Mouse (Mus musculus) heart, embryonic 14.5 days (tissue): ENCODE data around the gene Gpr3. TPM values are rescaled to one million over a fixed set of nuclear protein-coding genes. Genes with fewer than 3 reads are reported as not detected.

Experiments used
- ATAC-seq: fragments of 200-750 bp; cut with Nextera tagmentation; 2 replicates; pipeline ENCODE4 v1.8.0; 2017; ENCODE audit warnings: low read depth, moderate TSS enrichment; ENCODE audit not compliant: insufficient number of reproducible peaks, insufficient read depth, low FRiP score
- H3K27ac ChIP-seq, 2 experiments: fragments of 200-500 bp in 1 of 2; fragments of 300-500 bp in 1 of 2; sonication (generic) in 1 of 2; replicated peaks in 1 of 2; 2 replicates each; pipeline ENCODE4 v1.5.1; 2012 to 2014; ENCODE audit warnings: low read depth in 2 of 2, low read length in 2 of 2, control low read depth in 1 of 2, mild to moderate bottlenecking in 1 of 2, mixed read lengths in 1 of 2; ENCODE audit not compliant: control insufficient read depth in 1 of 2, insufficient read depth in 1 of 2
- H3K27me3 ChIP-seq: fragments of 300-500 bp; sonication (generic); 2 replicates; pipeline ENCODE4 v1.6.1; 2014; ENCODE audit warnings: mild to moderate bottlenecking, low read length, control low read depth; ENCODE audit not compliant: control insufficient read depth, insufficient read depth
- H3K36me3 ChIP-seq: fragments of 300-500 bp; sonication (generic); 2 replicates; pipeline ENCODE4 v1.6.1; 2014; ENCODE audit warnings: mild to moderate bottlenecking, control low read depth, low read length, mixed read lengths; ENCODE audit not compliant: control insufficient read depth, insufficient read depth
- H3K4me1 ChIP-seq, 2 experiments: fragments of 200-500 bp in 1 of 2; fragments of 300-500 bp in 1 of 2; sonication (generic) in 1 of 2; 2 replicates each; pipeline ENCODE4 v1.6.1; 2012 to 2014; ENCODE audit warnings: low read length in 2 of 2, control low read depth in 1 of 2, mixed read lengths in 1 of 2; ENCODE audit not compliant: control insufficient read depth in 2 of 2, insufficient read depth in 2 of 2
- H3K4me2 ChIP-seq: fragments of 300-500 bp; sonication (generic); 2 replicates; pipeline ENCODE4 v1.6.1; 2014; ENCODE audit warnings: mild to moderate bottlenecking, low read length
- H3K4me3 ChIP-seq, 2 experiments: fragments of 200-500 bp in 1 of 2; fragments of 300-500 bp in 1 of 2; sonication (generic) in 1 of 2; 2 replicates each; pipeline ENCODE4 v1.5.1; 2012 to 2014; ENCODE audit warnings: low read length in 2 of 2, mild to moderate bottlenecking in 2 of 2, control low read depth in 1 of 2, low read depth in 1 of 2, moderate library complexity in 1 of 2; ENCODE audit not compliant: control insufficient read depth in 1 of 2, insufficient read depth in 1 of 2
- H3K9ac ChIP-seq: fragments of 300-500 bp; sonication (generic); 2 replicates; pipeline ENCODE4 v1.6.1; 2014; ENCODE audit warnings: mild to moderate bottlenecking, low read length
- H3K9me3 ChIP-seq: fragments of 300-500 bp; sonication (generic); 2 replicates; pipeline ENCODE4 v1.6.1; 2016; ENCODE audit warnings: low read length, control low read depth; ENCODE audit not compliant: control insufficient read depth
- WGBS: fragments of 180-500 bp; shearing (Covaris S2); extraction: QIAGEN DNeasy Blood & Tissue Kit; methylation state at CpG from one replicate; pipeline ENCODE4 v1.1.7; 2014; 5-methylcytosine and 5-hydroxymethylcytosine counted together
- polyA plus RNA-seq: library from polyadenylated mRNA; unstranded; fragments of >200 nt; fragmentation: Nextera tagmentation; extraction: Ambion mirVana; gene quantifications from 2 replicates; pipeline ENCODE4 v1.2.1, GENCODE M21; 2014

Gene Gpr3
- polyA plus RNA-seq, 1 experiment from 2014 or later: 0.58 TPM

- WGBS: 45% methylated on average over 4 of the region's 4 CpGs
- Histone ChIP-seq H3K27me3 (peaks cover 76% of the 10 kb centered on the region), H3K4me1 (peaks cover 11 to 14% of the 10 kb centered on the region in 2 experiments), H3K27ac (no peak overlapping the region), H3K4me3 (no peak overlapping the region), H3K4me2 (no peak overlapping the region), H3K9ac (no peak overlapping the region), H3K9me3 (no peaks in the 10 kb centered on the region), H3K36me3 (no peaks in the 10 kb centered on the region)
- no peak for ATAC-seq
These were observed 39.8 kb upstream of the Gpr3 start for GRCm38 (mm10) chr4:133252089-133252488.

DNA sequence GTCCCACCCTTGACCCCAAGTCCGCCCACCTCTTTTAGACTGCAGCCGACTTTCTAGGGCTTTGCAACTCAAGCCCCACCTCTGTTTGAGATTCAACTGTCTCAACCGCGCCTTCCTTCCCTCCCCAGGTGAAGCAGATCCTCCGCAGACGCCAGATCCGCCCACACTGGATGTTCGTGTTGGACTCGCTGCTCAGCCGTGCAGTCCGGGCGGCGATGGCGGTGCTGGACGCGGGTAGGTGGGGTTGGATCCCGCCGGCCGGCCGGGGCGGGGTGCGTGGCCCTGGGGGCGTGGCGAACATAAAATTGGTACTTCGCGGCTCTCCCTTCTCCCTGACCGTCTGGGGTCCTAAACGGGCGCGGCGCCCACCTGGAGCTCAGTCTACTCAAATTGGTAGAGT is 38.9 kb upstream of the Gpr3 start:
- Histone ChIP-seq H3K9ac (peak overlapping the region; percentile 62), H3K4me3 (peak overlapping the region; percentile 43 to 44), H3K4me2 (peak overlapping the region; percentile 77), H3K36me3 (no peaks in the 10 kb centered on the region), H3K27me3 (peaks cover 76% of the 10 kb centered on the region), H3K4me1 (peaks cover 11 to 14% of the 10 kb centered on the region in 2 experiments), H3K27ac (no peak overlapping the region), H3K9me3 (no peaks in the 10 kb centered on the region)
- no peak for ATAC-seq
- 2% methylated on average over 31 of the region's 31 CpGs for WGBS

GRCm38 (mm10) chr4:133250609-133251008 is 38.3 kb upstream of the Gpr3 start:
- no peak overlapping the region for H3K27ac ChIP-seq

DNA sequence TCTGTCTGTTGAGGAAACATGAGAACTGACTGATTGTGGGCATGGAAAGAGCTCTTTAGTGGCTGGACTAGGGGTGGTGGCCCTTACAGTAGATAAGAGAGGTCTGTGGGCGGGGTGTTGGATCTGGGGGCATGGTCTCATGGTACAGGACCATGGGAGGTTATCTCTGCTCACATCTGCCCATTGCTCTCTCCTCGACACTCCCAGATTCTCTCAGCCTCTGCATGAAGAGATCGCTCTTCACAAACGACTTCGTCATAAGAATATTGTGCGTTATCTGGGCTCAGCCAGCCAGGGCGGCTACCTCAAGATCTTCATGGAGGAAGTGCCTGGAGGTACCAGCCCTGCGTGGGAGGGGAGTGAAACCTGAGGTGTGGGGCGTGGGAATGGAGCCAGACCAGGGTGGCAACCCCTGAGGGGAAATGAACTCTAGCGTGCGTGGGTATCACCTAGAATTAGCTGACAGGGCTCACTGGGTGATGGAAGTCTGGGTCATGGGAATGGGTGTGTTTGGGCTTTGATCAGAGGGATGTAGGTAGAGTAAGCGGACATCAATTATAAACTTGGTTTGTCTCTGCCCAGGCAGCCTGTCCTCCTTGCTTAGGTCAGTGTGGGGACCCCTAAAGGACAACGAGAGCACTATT is 35.6 kb upstream of the Gpr3 start:
- H3K36me3 ChIP-seq: no peaks in the 10 kb centered on the region
- 55% methylated on average over 13 of the region's 13 CpGs for WGBS
- no peak for ATAC-seq
- no peak overlapping the region for H3K9ac ChIP-seq
- H3K4me1 ChIP-seq: peaks cover 14 to 19% of the 10 kb centered on the region in 2 experiments
- no peaks in the 10 kb centered on the region for H3K9me3 ChIP-seq
- H3K27ac ChIP-seq: no peak overlapping the region
- H3K4me3 ChIP-seq: no peak overlapping the region
- H3K4me2 ChIP-seq: no peak overlapping the region
- H3K27me3 ChIP-seq: peaks cover 78% of the 10 kb centered on the region

More at GRCm38 (mm10) chr4:133250609-133251008, 38.3 kb upstream of the Gpr3 start:
- peak overlapping the region; percentile 77 for H3K4me2 ChIP-seq
- no peaks in the 10 kb centered on the region for H3K36me3 ChIP-seq
- H3K9me3 ChIP-seq: no peaks in the 10 kb centered on the region
- H3K4me3 ChIP-seq: peak overlapping the region; percentile 43 to 44
- peak overlapping the region; percentile 62 for H3K9ac ChIP-seq
- H3K27me3 ChIP-seq: peaks cover 76% of the 10 kb centered on the region
- no peak for ATAC-seq
- WGBS: 2% methylated on average over 22 of the region's 22 CpGs
- H3K4me1 ChIP-seq: peaks cover 11 to 14% of the 10 kb centered on the region in 2 experiments

DNA sequence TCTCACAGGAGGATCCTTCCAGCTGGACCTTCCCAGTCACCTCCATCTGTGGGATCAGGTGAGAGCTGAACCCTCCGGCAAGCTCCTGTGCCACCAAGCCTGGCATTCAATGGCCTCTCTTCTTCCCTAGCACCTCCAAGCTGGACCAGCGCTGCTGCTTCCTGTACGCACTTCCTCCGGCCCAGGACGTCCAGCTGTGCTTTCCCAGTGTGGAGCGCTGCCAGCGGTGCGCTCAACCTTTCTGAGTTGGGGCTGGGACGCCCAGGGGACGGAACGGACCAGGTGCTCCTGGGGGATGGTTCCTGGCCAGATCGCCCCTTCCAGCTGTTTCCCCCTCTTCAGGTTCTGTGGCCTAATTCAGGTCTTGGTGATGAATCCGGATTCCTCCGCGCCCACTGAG is 34.7 kb upstream of the Gpr3 start:
- ATAC-seq: no peak
- Histone ChIP-seq H3K4me1 (peaks cover 16 to 19% of the 10 kb centered on the region in 2 experiments), H3K4me2 (0 out of 2 replicates have a peak overlapping the region, but pooled peaks have one; percentile 1), H3K27me3 (peaks cover 76% of the 10 kb centered on the region), H3K9ac (no peak overlapping the region), H3K27ac (no peak overlapping the region), H3K36me3 (no peaks in the 10 kb centered on the region), H3K9me3 (no peaks in the 10 kb centered on the region), H3K4me3 (no peak overlapping the region)
- WGBS: 21% methylated on average over 15 of the region's 15 CpGs

GRCm38 (mm10) chr4:133244289-133244688 is 32.0 kb upstream of the Gpr3 start:
- H3K4me1 ChIP-seq: peaks cover 5 to 13% of the 10 kb centered on the region in 2 experiments; a peak in 3 of 4 replicates
- no peak overlapping the region for H3K27ac ChIP-seq
- peaks cover 51% of the 10 kb centered on the region for H3K27me3 ChIP-seq
- no peak overlapping the region for H3K4me3 ChIP-seq
- no peak overlapping the region for H3K9ac ChIP-seq
- no peak for ATAC-seq
- H3K4me2 ChIP-seq: no peak overlapping the region
- no peaks in the 10 kb centered on the region for H3K36me3 ChIP-seq
- WGBS: 70% methylated on average over 1 of the region's 1 CpGs
- no peaks in the 10 kb centered on the region for H3K9me3 ChIP-seq

GRCm38 (mm10) chr4:133243538-133243937 is 31.2 kb upstream of the Gpr3 start:
- H3K9ac ChIP-seq: no peak overlapping the region
- H3K27me3 ChIP-seq: peaks cover 46% of the 10 kb centered on the region
- no peak for ATAC-seq
- no peaks in the 10 kb centered on the region for H3K9me3 ChIP-seq
- H3K36me3 ChIP-seq: no peaks in the 10 kb centered on the region
- peaks cover 5 to 13% of the 10 kb centered on the region in 2 experiments; a peak in 3 of 4 replicates for H3K4me1 ChIP-seq
- H3K4me3 ChIP-seq: no peak overlapping the region
- 33% methylated on average over 13 of the region's 13 CpGs for WGBS
- H3K4me2 ChIP-seq: no peak overlapping the region
- H3K27ac ChIP-seq: no peak overlapping the region

GRCm38 (mm10) chr4:133242710-133243109 is 30.4 kb upstream of the Gpr3 start:
- ATAC-seq: no peak
- no peaks in the 10 kb centered on the region for H3K36me3 ChIP-seq
- peaks cover 5 to 13% of the 10 kb centered on the region in 2 experiments; a peak in 3 of 4 replicates for H3K4me1 ChIP-seq
- H3K27me3 ChIP-seq: peaks cover 38% of the 10 kb centered on the region
- H3K4me3 ChIP-seq: no peak overlapping the region
- H3K4me2 ChIP-seq: no peak overlapping the region
- no peak overlapping the region for H3K9ac ChIP-seq
- 64% methylated on average over 9 of the region's 9 CpGs for WGBS
- no peaks in the 10 kb centered on the region for H3K9me3 ChIP-seq
- H3K27ac ChIP-seq: no peak overlapping the region
